Mouse (Mus musculus) lung, embryonic 15.5 days (tissue): ENCODE measurements around the gene Hoxd13. TPM values are rescaled to one million over a fixed set of nuclear protein-coding genes. Genes with fewer than 3 reads are reported as not detected.

Experiments used
- ATAC-seq: fragments of 200-750 bp; cut with Nextera tagmentation; 2 replicates; pipeline ENCODE4 v1.8.0; 2017; ENCODE audit warnings: moderate number of reproducible peaks, borderline replicate concordance; ENCODE audit not compliant: low FRiP score, low TSS enrichment; ENCODE audit errors: extremely low read depth
- H3K27ac ChIP-seq: fragments of 300-500 bp; sonication (generic); 2 replicates; pipeline ENCODE4 v1.5.1; 2015; ENCODE audit warnings: moderate library complexity, mild to moderate bottlenecking, inconsistent platforms
- H3K27me3 ChIP-seq: fragments of 300-500 bp; sonication (generic); 2 replicates; pipeline ENCODE4 v1.6.1; 2015; ENCODE audit warnings: inconsistent platforms
- H3K36me3 ChIP-seq: fragments of 300-500 bp; sonication (generic); 2 replicates; pipeline ENCODE4 v1.6.1; 2015; ENCODE audit warnings: inconsistent platforms
- H3K4me1 ChIP-seq: fragments of 300-500 bp; sonication (generic); 2 replicates; pipeline ENCODE4 v1.6.1; 2015; ENCODE audit warnings: inconsistent platforms
- H3K4me2 ChIP-seq: fragments of 300-500 bp; sonication (generic); 2 replicates; pipeline ENCODE4 v1.6.1; 2015; ENCODE audit warnings: inconsistent platforms, mild to moderate bottlenecking, moderate library complexity
- H3K4me3 ChIP-seq: fragments of 300-500 bp; sonication (generic); 2 replicates; pipeline ENCODE4 v1.5.1; 2015; ENCODE audit warnings: mild to moderate bottlenecking, inconsistent platforms
- H3K9ac ChIP-seq: fragments of 300-500 bp; sonication (generic); 2 replicates; pipeline ENCODE4 v1.6.1; 2015; ENCODE audit warnings: inconsistent platforms
- H3K9me3 ChIP-seq: fragments of 300-500 bp; sonication (generic); 2 replicates; pipeline ENCODE4 v1.6.1; 2016; ENCODE audit warnings: inconsistent platforms
- WGBS: fragments of 180-500 bp; shearing (Covaris S2); methylation state at CpG from one replicate; pipeline ENCODE4 v1.1.7; 2015; 5-methylcytosine and 5-hydroxymethylcytosine counted together
- polyA plus RNA-seq: library from polyadenylated mRNA; unstranded; fragments of >200 nt; fragmentation: Nextera tagmentation; extraction: Ambion mirVana; gene quantifications from 2 replicates; pipeline ENCODE4 v1.2.1, GENCODE M21; 2015

Gene Hoxd13
- polyA plus RNA-seq, 1 experiment from 2014 or later: not detected

- Histone ChIP-seq H3K9ac (no peak overlapping the region), H3K4me1 (peaks cover 21% of the 10 kb centered on the region), H3K4me3 (no peak overlapping the region), H3K4me2 (no peak overlapping the region), H3K27ac (no peak overlapping the region), H3K27me3 (peaks cover 99% of the 10 kb centered on the region), H3K9me3 (no peaks in the 10 kb centered on the region), H3K36me3 (no peaks in the 10 kb centered on the region)
- 5% methylated on average over 5 of the region's 5 CpGs for WGBS
- no peak for ATAC-seq
Observed at GRCm38 (mm10) chr2:74709465-74710419, 41.6 kb downstream of the Hoxd13 start.

- Histone ChIP-seq H3K36me3 (no peaks in the 10 kb centered on the region), H3K4me3 (no peak overlapping the region), H3K4me1 (peaks cover 16% of the 10 kb centered on the region; the same call in 1 of the 2 replicates), H3K9me3 (no peaks in the 10 kb centered on the region), H3K4me2 (no peak overlapping the region), H3K27ac (no peak overlapping the region), H3K9ac (no peak overlapping the region), H3K27me3 (peaks cover 99% of the 10 kb centered on the region)
- 1% methylated on average over 16 of the region's 16 CpGs for WGBS
- no peak for ATAC-seq
Observed at GRCm38 (mm10) chr2:74710929-74711543, 42.9 kb downstream of the Hoxd13 start.

- Histone ChIP-seq H3K27ac (no peak within 1 kb of the TSS), H3K9ac (no peak within 1 kb of the TSS), H3K27me3 (peaks cover 99% of the 10 kb centered on the region), H3K4me3 (peak within 1 kb of the TSS; percentile 16), H3K36me3 (no peaks in the 10 kb centered on the region), H3K9me3 (no peaks in the 10 kb centered on the region), H3K4me2 (peak within 1 kb of the TSS; percentile 41), H3K4me1 (peaks cover 16% of the 10 kb centered on the region; the same call in 1 of the 2 replicates)
- WGBS: under 1% methylated on average over 65 of the region's 65 CpGs
- ATAC-seq: peak; percentile 33; the same call in 1 of the 2 replicates
Observed at GRCm38 (mm10) chr2:74711721-74712621, 43.9 kb downstream of the Hoxd13 start, which contains the start of the genes Hoxd3 and Hoxd4. TSS of gene Hoxd3 (plus strand) at chr2:74711927. TSS of gene Hoxd4 (plus strand) at chr2:74711929.

GRCm38 (mm10) chr2:74713239-74714150 is 45.4 kb downstream of the Hoxd13 start:
- peaks cover 16% of the 10 kb centered on the region; the same call in 1 of the 2 replicates for H3K4me1 ChIP-seq
- ATAC-seq: no peak
- no peaks in the 10 kb centered on the region for H3K36me3 ChIP-seq
- no peak overlapping the region for H3K4me3 ChIP-seq
- H3K27me3 ChIP-seq: peaks cover 99% of the 10 kb centered on the region
- no peak overlapping the region for H3K9ac ChIP-seq
- H3K27ac ChIP-seq: no peak overlapping the region
- H3K9me3 ChIP-seq: no peaks in the 10 kb centered on the region
- no peak overlapping the region for H3K4me2 ChIP-seq
- WGBS: 7% methylated on average over 19 of the region's 19 CpGs

GRCm38 (mm10) chr2:74714156-74714789 is 46.2 kb downstream of the Hoxd13 start:
- Histone ChIP-seq H3K4me1 (peaks cover 16% of the 10 kb centered on the region; the same call in 1 of the 2 replicates), H3K27me3 (peaks cover 99% of the 10 kb centered on the region), H3K9ac (no peak overlapping the region), H3K9me3 (no peaks in the 10 kb centered on the region), H3K36me3 (no peaks in the 10 kb centered on the region), H3K4me3 (no peak overlapping the region), H3K4me2 (no peak overlapping the region), H3K27ac (no peak overlapping the region)
- WGBS: 5% methylated on average over 18 of the region's 18 CpGs
- ATAC-seq: no peak

GRCm38 (mm10) chr2:74714881-74715280 is 46.8 kb downstream of the Hoxd13 start:
- no peaks in the 10 kb centered on the region for H3K36me3 ChIP-seq
- H3K4me2 ChIP-seq: no peak overlapping the region
- WGBS: 2% methylated on average over 14 of the region's 14 CpGs
- peaks cover 99% of the 10 kb centered on the region for H3K27me3 ChIP-seq
- H3K9me3 ChIP-seq: no peaks in the 10 kb centered on the region
- peaks cover 16% of the 10 kb centered on the region; the same call in 1 of the 2 replicates for H3K4me1 ChIP-seq
- no peak overlapping the region for H3K27ac ChIP-seq
- H3K9ac ChIP-seq: no peak overlapping the region
- no peak overlapping the region for H3K4me3 ChIP-seq
- ATAC-seq: no peak

DNA sequence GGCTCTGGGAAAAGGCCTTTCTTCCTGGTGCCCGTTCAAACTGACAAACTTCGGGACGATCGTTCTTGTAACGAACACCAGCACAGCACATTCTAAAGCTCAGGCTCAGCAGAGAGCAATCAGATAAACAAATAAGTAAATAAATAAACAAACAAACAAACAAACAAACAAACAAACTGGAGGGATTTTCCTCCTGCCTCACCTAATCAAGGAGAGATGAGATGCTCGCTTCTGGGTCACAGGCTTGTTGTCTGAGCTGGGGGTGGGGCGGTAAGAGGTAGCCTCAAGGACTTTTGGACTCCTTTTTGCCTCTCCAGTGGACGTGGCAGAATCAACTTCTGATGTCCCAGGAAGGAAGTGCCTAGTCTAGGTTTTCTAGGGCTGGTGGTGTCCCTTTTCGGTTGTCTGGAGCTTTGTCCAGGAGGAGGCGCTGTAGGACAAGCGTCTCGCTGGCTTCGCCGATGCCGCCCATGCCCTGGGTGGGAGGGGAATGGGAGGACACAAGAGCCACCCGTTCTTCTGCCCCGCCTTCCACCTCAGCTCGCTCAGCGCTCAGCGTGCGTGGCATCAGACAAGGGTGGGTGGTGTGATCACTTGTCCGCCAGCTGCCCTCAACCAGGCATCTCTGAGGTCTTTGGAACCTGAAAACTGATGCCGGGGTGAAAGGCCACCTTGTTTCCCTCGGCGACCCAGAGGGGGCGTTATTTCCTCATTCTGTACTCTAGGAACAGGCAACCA is 47.6 kb downstream of the Hoxd13 start:
- H3K9ac ChIP-seq: no peak overlapping the region
- H3K27me3 ChIP-seq: peaks cover 99% of the 10 kb centered on the region
- H3K4me3 ChIP-seq: peak overlapping the region; percentile 22; the same call in 1 of the 2 replicates
- H3K4me2 ChIP-seq: peak overlapping the region; percentile 51
- H3K27ac ChIP-seq: no peak overlapping the region
- H3K36me3 ChIP-seq: no peaks in the 10 kb centered on the region
- H3K9me3 ChIP-seq: no peaks in the 10 kb centered on the region
- ATAC-seq: peak; percentile 67; the same call in 1 of the 2 replicates
- 3% methylated on average over 26 of the region's 26 CpGs for WGBS
- peaks cover 16% of the 10 kb centered on the region; the same call in 1 of the 2 replicates for H3K4me1 ChIP-seq

- Histone ChIP-seq H3K4me1 (peaks cover 6% of the 10 kb centered on the region; the same call in 1 of the 2 replicates), H3K4me3 (no peak overlapping the region), H3K4me2 (no peak overlapping the region), H3K27ac (no peak overlapping the region), H3K9me3 (no peaks in the 10 kb centered on the region), H3K27me3 (peaks cover 100% of the 10 kb centered on the region), H3K9ac (no peak overlapping the region), H3K36me3 (no peaks in the 10 kb centered on the region)
- WGBS: 12% methylated on average over 2 of the region's 2 CpGs
- ATAC-seq: no peak
Observed at GRCm38 (mm10) chr2:74720384-74720783, 52.3 kb downstream of the Hoxd13 start.

GRCm38 (mm10) chr2:74720955-74721491 is 52.9 kb downstream of the Hoxd13 start:
- Histone ChIP-seq H3K9ac (no peak overlapping the region), H3K27me3 (peaks cover 100% of the 10 kb centered on the region), H3K4me1 (peaks cover under 1% of the 10 kb centered on the region; the same call in 1 of the 2 replicates), H3K27ac (no peak overlapping the region), H3K4me3 (no peak overlapping the region), H3K9me3 (no peaks in the 10 kb centered on the region), H3K4me2 (no peak overlapping the region), H3K36me3 (no peaks in the 10 kb centered on the region)
- WGBS: 14% methylated on average over 5 of the region's 5 CpGs
- ATAC-seq: no peak
